Mouse (Mus musculus) intestine, embryonic 16.5 days (tissue): Measurements from ENCODE around the gene Gm13769. TPM values are rescaled to one million over a fixed set of nuclear protein-coding genes. Genes with fewer than 3 reads are reported as not detected.
A peak's percentile ranks its signal among the peaks of the same experiment; 100 is the strongest.
"Not testable (repeated sequence)": the region's sequence is repeated elsewhere in the genome, so short reads cannot be mapped to it uniquely, and the experiment has no call there.

ENCODE experiments used
- ATAC-seq: fragments of 200-750 bp; cut with Nextera tagmentation; 2 replicates; pipeline ENCODE4 v1.8.0; 2017; ENCODE audit warnings: moderate TSS enrichment, moderate library complexity
- H3K27ac ChIP-seq: fragments of 300-500 bp; sonication (generic); 2 replicates; pipeline ENCODE4 v1.5.1; 2014; ENCODE audit warnings: mild to moderate bottlenecking, low read length
- H3K27me3 ChIP-seq: fragments of 300-500 bp; sonication (generic); replicated peaks from 2 replicates; pipeline ENCODE4 v1.6.1; 2014; ENCODE audit warnings: low read length, control low read depth, mixed read lengths; ENCODE audit not compliant: control insufficient read depth, insufficient read depth
- H3K36me3 ChIP-seq: fragments of 300-500 bp; sonication (generic); 2 replicates; pipeline ENCODE4 v1.6.1; 2014; ENCODE audit warnings: low read length, control low read depth; ENCODE audit not compliant: control insufficient read depth, insufficient read depth
- H3K4me1 ChIP-seq: fragments of 300-500 bp; sonication (generic); 2 replicates; pipeline ENCODE4 v1.6.1; 2014; ENCODE audit warnings: low read length, control low read depth, mixed read lengths; ENCODE audit not compliant: control insufficient read depth, insufficient read depth
- H3K4me2 ChIP-seq: fragments of 300-500 bp; sonication (generic); 2 replicates; pipeline ENCODE4 v1.6.1; 2014; ENCODE audit warnings: low read depth, low read length, control low read depth
- H3K4me3 ChIP-seq: fragments of 300-500 bp; sonication (generic); 2 replicates; pipeline ENCODE4 v1.5.1; 2014; ENCODE audit warnings: mild to moderate bottlenecking, low read length
- H3K9ac ChIP-seq: fragments of 300-500 bp; sonication (generic); 2 replicates; pipeline ENCODE4 v1.6.1; 2014; ENCODE audit warnings: low read depth, low read length
- H3K9me3 ChIP-seq: fragments of 300-500 bp; sonication (generic); 2 replicates; pipeline ENCODE4 v1.6.1; 2016; ENCODE audit warnings: low read length, control low read depth; ENCODE audit not compliant: control insufficient read depth
- WGBS: fragments of 180-500 bp; shearing (Covaris S2); extraction: QIAGEN DNeasy Blood & Tissue Kit; methylation state at CpG from one replicate; pipeline ENCODE4 v1.1.7; 2014; 5-methylcytosine and 5-hydroxymethylcytosine counted together
- polyA plus RNA-seq: library from polyadenylated mRNA; unstranded; fragments of >200 nt; fragmentation: Nextera tagmentation; extraction: Ambion mirVana; gene quantifications from 2 replicates; pipeline ENCODE4 v1.2.1, GENCODE M21; 2015

Gene Gm13769
- polyA plus RNA-seq: 0.05 TPM in 1 of 2 replicates, not detected in the other

DNA sequence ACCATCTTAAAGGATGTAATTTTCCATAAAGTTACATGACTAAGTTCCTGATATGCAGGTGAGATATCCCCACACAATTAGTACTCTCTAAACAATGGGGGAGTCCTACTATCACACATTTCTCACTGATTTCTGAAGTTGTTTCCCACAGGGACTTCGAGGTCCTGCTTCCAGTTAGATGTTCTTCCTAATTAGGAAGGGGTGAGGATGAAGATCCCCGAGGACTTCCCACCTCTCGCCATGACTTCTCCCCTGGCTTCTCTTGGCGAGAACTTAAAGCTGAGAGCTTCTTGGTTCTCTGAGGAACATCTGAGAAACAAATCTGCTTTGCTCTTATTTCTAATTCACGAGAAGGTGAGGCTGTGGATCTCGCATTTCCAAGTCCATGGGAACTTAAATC is at the start of gene Gm13769:
Gene Gm13769 (plus strand): TSS at position 301 of the 400 bp plus-strand sequence.
- H3K9ac ChIP-seq, H3K27ac ChIP-seq, H3K4me2 ChIP-seq, H3K9me3 ChIP-seq, H3K4me1 ChIP-seq, H3K4me3 ChIP-seq, H3K27me3 ChIP-seq, ATAC-seq, H3K36me3 ChIP-seq: not testable (repeated sequence)
- WGBS: no CpG with 5 or more reads among the region's 6 CpGs

DNA sequence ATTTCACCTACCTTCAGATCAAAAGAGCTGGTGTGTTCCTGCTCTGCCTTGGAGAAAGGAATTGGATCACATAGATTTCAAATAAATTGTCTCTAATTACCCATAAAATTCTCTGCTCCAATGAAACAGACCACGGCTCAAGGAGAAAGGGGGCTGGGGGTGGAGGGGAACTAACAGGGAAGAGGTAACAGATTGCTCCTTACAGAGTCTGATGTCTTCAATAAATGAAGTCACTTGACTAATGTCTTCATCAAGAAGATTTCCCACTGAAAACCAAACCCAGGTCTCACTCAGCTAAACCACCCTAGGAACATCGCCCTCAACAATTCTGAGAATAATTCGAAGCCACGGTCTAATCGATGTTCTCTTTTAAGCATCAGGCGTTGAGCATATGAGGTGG is 29.3 kb upstream of the Gm13769 start, which contains the start of gene Olfr1272:
Gene Olfr1272 (minus strand): TSS at position 101 of the 400 bp plus-strand sequence.
- no peak within 1 kb of the TSS for H3K9ac ChIP-seq
- no peaks in the 10 kb centered on the region for H3K36me3 ChIP-seq
- H3K9me3 ChIP-seq: no peaks in the 10 kb centered on the region
- no peak within 1 kb of the TSS for H3K4me2 ChIP-seq
- no peak within 1 kb of the TSS for H3K4me3 ChIP-seq
- 89% methylated on average over 6 of the region's 6 CpGs for WGBS
- H3K27me3 ChIP-seq: no peaks in the 10 kb centered on the region
- no peaks in the 10 kb centered on the region for H3K4me1 ChIP-seq
- H3K27ac ChIP-seq: no peak within 1 kb of the TSS
- no peak for ATAC-seq

DNA sequence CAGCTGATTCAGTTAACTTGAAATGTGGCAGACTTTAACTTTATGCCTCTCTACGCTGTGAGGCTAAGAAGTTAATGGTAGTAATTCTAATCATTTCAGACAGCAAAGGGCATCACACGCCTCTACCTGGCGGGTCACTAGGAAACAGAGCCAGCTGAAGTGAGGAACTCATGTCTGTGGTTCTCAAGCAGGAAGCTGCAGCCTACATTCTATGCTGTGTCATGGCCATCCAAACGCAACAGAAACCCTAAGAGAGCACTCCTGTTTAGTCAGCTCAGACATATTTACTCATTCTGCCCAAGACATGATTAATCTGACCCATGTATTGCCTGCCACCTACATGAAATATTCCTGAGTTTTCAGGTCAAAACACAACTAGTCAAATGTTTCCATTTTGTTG is 24.7 kb downstream of the Gm13769 start:
- not testable (repeated sequence) for ATAC-seq, H3K27me3 ChIP-seq, H3K9me3 ChIP-seq, H3K4me2 ChIP-seq, H3K4me3 ChIP-seq, H3K4me1 ChIP-seq, H3K36me3 ChIP-seq, H3K9ac ChIP-seq, H3K27ac ChIP-seq
- WGBS: no CpG with 5 or more reads among the region's 4 CpGs

DNA sequence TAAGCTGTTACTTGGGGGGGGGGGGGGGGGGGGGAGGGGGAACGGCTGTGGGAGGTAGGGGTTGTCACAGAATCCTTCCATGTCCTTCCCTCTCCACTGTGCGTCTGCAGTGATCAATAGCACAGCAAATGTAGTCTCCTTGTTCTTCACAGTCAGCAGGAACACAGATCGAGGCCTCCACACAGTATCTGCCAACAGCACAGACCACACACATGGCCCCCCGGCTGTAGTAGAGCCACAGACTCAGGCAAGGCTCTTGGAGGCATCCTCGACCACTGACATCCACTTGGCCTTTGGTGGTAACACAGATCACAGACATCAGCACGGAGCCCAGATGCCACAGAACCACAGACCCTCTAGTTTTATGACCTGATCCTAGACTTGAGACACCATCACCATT is 29.0 kb downstream of the Gm13769 start:
- not testable (repeated sequence) for ATAC-seq, H3K9ac ChIP-seq, H3K27me3 ChIP-seq, H3K36me3 ChIP-seq, H3K4me1 ChIP-seq, H3K9me3 ChIP-seq, H3K4me3 ChIP-seq, H3K4me2 ChIP-seq, H3K27ac ChIP-seq
- no CpG with 5 or more reads among the region's 6 CpGs for WGBS

DNA sequence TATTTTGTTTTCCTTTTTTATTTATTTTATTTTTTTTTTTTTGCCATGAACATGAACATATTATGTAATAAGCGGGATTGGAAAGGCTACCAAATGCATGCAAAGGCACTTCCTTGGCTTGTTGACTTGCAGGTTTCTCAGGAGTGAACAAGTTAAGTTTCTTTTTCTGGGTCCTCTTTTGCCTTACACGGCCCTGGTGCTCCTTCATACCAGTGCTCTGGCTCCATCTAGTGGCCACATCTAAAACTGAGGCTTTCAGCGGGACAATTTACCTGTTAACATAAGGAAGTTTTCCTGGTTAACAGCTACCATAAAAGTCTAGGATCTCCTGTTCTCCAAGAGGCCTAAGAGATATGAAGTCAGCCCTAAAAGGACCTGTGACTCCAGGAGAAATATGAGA is 29.5 kb downstream of the Gm13769 start:
- not testable (repeated sequence) for H3K9me3 ChIP-seq, H3K27me3 ChIP-seq, H3K27ac ChIP-seq, H3K36me3 ChIP-seq, H3K4me3 ChIP-seq, H3K9ac ChIP-seq, H3K4me2 ChIP-seq, H3K4me1 ChIP-seq
- no CpG with 5 or more reads among the region's 3 CpGs for WGBS
- peak; percentile 71 for ATAC-seq

DNA sequence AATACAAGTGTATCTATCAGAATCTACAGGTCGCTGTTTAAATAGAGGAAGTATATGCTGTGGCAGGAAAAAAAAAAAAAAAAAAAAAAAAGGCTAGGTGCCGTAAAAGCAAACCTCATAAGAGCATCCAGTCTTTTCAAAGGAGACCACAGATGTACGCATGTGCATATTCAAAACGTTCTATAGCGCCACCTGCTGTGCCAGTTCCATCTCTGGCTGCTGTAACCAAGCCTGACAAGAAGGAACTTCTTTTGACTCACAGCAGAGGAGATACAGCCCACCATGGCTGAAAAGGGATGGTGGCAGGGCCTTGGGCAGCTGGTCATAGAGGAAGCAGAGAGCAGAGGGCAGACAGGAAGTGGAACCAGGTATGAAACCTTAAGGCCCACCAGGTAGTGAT is 37.2 kb downstream of the Gm13769 start:
- no CpG with 5 or more reads among the region's 5 CpGs for WGBS
- H3K9ac ChIP-seq, H3K9me3 ChIP-seq, H3K27ac ChIP-seq, H3K36me3 ChIP-seq, H3K27me3 ChIP-seq, H3K4me1 ChIP-seq, H3K4me2 ChIP-seq, ATAC-seq, H3K4me3 ChIP-seq: not testable (repeated sequence)

DNA sequence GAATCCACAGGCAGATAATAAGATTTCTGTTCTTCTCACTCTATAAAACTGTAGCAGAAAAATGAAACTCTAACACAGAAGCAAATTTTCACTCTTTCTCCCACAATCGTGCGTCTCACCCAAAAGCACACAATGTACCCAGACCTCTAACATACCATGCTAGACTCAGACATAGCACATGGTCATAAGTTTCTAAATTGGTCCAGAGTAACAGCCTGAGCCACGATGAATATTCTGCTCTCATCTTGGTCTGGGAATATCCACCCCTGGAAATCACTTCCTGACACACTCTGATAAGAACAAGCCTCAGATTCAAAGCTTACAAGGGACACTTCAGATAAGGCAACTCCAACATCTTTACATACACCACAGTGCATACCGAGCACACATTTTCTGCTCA is 38.2 kb downstream of the Gm13769 start:
- not testable (repeated sequence) for H3K4me3 ChIP-seq, H3K36me3 ChIP-seq, H3K9me3 ChIP-seq, H3K4me2 ChIP-seq, ATAC-seq, H3K9ac ChIP-seq, H3K27ac ChIP-seq, H3K4me1 ChIP-seq, H3K27me3 ChIP-seq
- no CpG with 5 or more reads among the region's 4 CpGs for WGBS

Other genes with a start within 250 kb of the Gm13769 start
- gene Olfr1269, start 200.8 kb upstream of the Gm13769 start, polyA plus RNA-seq: not detected in 2 replicates
- gene Olfr32, start 179.9 kb upstream of the Gm13769 start, polyA plus RNA-seq: not detected in 2 replicates
- gene Olfr1270, start 169.1 kb upstream of the Gm13769 start, polyA plus RNA-seq: not detected in 2 replicates
- not detected in 2 replicates for gene Olfr1506, start 97.7 kb upstream of the Gm13769 start, polyA plus RNA-seq
- not detected in 2 replicates for gene Olfr142, start 64.6 kb upstream of the Gm13769 start, polyA plus RNA-seq
- gene Olfr1271, start 51.2 kb upstream of the Gm13769 start, polyA plus RNA-seq: not detected in 2 replicates
- gene Olfr1272, start 29.4 kb upstream of the Gm13769 start, polyA plus RNA-seq: not detected in 2 replicates
- not detected in 2 replicates for gene Olfr1274-ps, start 76.5 kb downstream of the Gm13769 start, polyA plus RNA-seq